Mouse (Mus musculus) regulatory T cell (primary cell): Measurements from ENCODE around the gene Gcgr.

Experiments used
- in situ Hi-C: fragments of 300-600 bp; cut with MboI, MseI; formaldehyde crosslinking; loops from one replicate; pipeline ENCODE4 v1.15.1; 2025; ENCODE audit warnings: high pct_unique_total_duplicates

Gene Gcgr

GRCm38 (mm10) chr11:120588531-120588930 is 58.0 kb downstream of the Gcgr start:
- in situ Hi-C loops = no loop called here
